Mouse (Mus musculus): ENCODE data around the gene Arl4a.

DNA sequence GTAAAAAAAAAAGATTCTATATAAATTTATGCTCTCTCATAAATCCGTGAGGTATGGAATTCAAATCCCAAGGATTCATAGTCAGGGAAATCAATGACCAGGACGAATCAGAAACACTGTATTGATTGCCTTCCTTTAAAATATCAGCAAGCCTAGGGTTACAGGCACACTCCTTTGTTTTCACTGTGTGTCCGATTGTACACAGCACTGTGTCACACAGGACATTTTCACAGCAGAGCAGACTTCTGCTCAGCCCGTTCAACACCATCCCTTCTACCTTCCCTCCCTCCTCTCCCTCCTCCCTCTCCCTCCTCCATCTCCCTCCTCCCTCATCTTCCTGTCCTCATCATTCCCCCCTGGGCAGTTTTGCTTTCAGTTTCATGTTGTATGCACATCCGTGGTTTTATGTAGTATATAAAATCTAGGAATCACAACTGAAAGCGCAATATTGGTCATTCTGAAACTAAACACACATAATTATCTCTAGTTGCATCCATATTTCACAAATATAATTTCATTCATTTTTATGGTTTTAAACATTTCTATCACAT, 19.8 kb downstream of the Arl4a start:
- TF ChIP-seq CTCF (conservative IDR thresholded peaks at IDR 0.05; ENCODE audit: low read length), result no peak
- TF ChIP-seq POU5F1 (IDR thresholded peaks at IDR 0.05; ENCODE audit: borderline replicate concordance, low read length), result no peak
